Mouse (Mus musculus) heart, adult 18-20 months (tissue): Measurements from ENCODE around the gene Dkkl1. TPM values are rescaled to one million over a fixed set of nuclear protein-coding genes. Genes with fewer than 3 reads are reported as not detected.

Experiments used
- DNase-seq, 2 experiments: peaks; one replicate each; pipeline ENCODE4 v3.0.0; 2021 to 2022; ENCODE audit warnings: mixed read lengths in 1 of 2
- total RNA-seq, 2 experiments: library from RNA; stranded (reverse); gene quantifications; 2 replicates each; pipeline ENCODE4 v1.2.3; 2021

Gene Dkkl1
- total RNA-seq, 2 experiments from 2014 or later = not detected

DNA sequence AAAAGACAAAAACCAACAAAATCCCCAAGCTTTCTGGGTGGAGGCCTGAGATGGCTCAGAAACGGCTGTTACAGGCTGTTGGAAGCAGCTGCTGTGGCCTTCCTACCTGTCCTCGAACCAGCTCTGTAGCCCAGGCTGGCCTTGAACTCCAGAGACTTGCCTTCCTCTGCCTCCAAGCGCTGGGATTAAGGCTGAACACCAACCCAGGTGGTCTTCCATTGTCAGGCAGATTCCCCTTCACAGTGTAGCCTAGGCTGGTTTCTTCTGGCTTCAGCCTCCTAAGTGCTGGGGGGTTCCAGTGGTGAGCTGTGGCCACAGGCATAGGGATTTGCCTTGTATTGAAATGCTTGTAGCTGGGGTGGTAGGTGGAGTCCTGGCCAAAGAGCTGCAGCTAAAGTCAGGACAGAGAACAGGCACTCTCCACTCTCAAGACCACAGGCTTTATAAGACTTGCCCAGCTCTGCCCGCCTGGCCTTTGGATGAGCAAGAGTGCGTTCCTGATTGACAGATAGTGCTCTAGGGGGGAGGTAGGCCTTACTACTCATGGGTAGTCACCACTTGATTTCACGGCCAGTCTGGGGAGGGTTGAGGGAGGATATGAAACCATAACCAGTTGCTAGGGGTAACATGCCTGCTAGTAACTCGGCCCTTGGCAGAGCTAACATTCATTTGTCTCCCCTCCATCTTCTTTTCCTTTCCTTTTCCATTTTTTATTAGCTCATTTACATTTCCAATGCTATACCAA lies 17.7 kb upstream of the Dkkl1 start:
- DNase-seq = peak in 1 of 2 experiments; percentile 12

GRCm38 (mm10) chr7:45229046-45229445 lies 17.1 kb upstream of the Dkkl1 start:
- DNase-seq = no peak

DNA sequence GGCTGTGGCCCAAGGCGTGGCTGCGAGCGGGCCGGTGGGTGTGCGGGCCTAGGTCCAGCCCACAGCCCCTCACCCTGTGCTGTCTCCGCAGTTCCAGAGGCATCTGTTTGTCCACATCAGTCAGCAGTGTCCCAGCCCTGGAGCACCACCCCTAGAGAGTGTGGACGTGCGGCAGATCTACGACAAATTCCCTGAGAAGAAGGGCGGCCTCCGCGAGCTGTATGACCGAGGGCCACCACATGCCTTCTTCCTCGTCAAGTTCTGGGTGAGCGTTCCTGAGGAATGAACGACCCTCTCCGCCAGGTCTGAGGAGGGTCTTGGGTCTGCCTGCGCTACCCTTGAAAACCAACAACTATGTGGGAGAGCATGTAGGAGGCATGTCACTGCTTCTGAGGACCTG lies 16.6 kb upstream of the Dkkl1 start:
- no peak for DNase-seq

GRCm38 (mm10) chr7:45226421-45226820 lies 14.5 kb upstream of the Dkkl1 start:
- no peak for DNase-seq

DNA sequence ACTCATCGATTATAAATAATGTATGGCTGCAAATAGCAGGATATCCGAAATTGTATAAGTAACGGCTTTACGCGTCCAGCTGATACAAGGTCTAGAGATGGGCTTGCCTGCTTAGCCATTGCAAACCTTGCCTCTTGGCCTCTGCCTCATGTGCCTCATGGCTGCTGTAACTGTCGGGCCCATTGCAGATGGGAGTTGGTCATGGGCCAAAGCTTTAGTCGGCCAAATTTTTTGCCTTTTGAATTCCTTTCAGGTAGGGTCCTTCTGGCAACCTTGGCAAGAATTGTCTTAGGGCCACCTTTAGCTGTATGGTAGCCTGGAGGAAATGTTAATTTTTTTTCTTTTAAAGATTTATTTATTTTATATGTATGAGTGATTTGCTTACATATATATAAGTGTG lies 12.9 kb upstream of the Dkkl1 start:
- DNase-seq = no peak

DNA sequence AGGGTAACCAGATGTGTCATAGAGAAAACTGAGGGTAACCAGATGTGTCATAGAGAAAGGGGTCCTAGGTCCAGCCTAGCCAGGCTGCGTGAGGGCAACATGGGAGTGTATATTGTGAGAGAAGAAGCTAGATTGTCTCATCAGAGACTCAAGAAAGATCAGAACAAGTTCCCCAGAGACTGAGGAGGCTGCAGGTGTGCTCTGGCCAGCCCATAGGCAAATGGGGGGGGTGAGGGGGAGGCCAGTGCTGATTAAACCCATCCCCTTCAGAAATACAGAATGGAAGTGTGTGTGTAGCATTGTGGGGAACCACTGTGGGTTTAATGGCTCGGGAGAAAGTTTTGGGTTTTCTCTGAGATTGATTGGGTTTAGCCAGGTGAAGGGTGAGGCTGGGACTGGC lies 9.7 kb upstream of the Dkkl1 start:
- no peak for DNase-seq

- peak; percentile 72 to 76 for DNase-seq
Measured at GRCm38 (mm10) chr7:45216442-45217183, 4.7 kb upstream of the Dkkl1 start.

- DNase-seq = peak; percentile 57 to 59
Measured at GRCm38 (mm10) chr7:45215673-45216441, 3.9 kb upstream of the Dkkl1 start, which contains the start of gene Tead2. Gene Tead2, plus strand, starts transcription at chr7:45215753.

- DNase-seq = no peak
Measured at GRCm38 (mm10) chr7:45213708-45214107, 1.8 kb upstream of the Dkkl1 start.

DNA sequence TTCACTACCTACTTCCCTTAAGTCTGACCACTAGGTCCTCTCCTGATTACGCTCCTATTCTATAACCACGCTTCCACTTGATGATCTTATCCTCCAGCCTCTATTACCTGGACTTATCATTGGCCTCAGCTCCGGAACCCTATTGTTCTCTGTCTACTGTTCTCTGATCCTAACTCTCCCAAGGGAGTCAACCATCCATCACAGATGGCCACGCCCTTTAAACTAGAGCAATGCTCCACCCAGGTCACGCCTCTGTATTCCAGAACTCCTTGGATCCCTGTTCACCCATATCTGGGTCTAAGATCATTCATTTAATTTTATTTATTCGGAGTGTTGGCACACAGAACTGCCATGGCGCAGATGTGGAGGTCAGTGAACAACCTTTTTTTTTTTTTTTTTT lies 409 bp upstream of the Dkkl1 start:
- DNase-seq = no peak

- no peak for DNase-seq
Measured at GRCm38 (mm10) chr7:45211070-45211469, 877 bp downstream of the Dkkl1 start.

DNA sequence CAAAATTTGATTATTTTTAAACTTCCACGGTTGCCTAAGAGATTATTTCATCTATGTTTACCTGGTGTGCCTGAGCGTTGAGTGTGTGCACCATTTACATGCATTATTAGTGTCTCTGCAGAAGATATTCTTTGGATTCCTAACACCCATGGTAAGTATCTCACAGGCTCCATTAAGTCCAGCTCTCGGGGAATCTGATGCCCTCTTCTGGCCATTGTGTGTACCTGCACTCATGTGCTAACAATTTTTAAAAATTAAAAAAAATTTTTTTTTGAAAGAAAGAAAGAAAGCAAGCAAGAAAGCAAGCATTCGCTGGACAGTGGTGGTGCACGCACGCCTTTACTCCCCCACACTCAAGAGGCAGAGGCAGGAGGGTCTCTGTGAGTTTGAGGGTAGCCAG lies 3.7 kb downstream of the Dkkl1 start:
- no peak for DNase-seq

DNA sequence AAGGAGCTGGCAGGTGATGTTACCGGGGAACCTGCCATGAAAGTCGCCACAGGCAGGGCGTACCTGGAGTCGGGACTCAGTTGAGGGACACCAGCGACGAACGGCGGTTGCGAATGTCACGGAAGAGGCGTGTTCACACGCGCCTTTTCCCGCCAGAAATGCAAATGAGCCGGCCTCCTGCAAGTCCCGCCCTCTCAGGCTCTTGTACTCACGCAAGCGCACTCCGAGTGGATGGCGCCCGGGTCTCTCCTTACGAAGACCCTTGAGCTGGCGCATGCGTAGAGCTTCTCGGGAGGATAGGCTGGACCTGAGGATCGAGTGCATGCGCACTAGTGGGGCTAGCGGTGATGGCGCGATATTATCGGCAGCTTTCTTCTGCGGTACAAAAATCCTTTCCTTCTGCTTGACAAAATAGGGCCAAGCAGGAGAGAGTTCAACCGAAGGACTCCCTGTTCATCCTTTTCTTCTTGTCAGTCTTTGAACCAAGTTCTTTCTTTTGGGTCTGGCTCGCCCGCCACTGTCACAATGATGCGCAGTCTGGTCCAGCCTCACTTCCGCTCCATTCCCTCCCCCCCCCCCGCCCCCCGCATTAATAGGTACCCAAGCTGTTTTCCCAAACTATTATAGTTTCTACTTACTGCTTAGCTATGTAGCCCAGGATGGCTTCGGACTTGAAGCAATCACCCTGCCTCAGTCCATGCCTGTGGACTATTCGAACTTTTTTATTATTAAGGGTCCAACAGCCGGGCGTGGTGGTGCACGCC lies 7.4 kb downstream of the Dkkl1 start, which contains the start of gene Ccdc155:
Ccdc155 (minus strand) TSS at position 513 of the 764 bp plus-strand sequence.
- DNase-seq = peak; percentile 85 to 93

GRCm38 (mm10) chr7:45202654-45203053 lies 9.3 kb downstream of the Dkkl1 start:
- no peak for DNase-seq

- no peak for DNase-seq
Measured at GRCm38 (mm10) chr7:45198961-45199360, 13.0 kb downstream of the Dkkl1 start.

GRCm38 (mm10) chr7:45198435-45198834 lies 13.5 kb downstream of the Dkkl1 start:
- peak; percentile 74 to 79 for DNase-seq

- no peak for DNase-seq
Measured at GRCm38 (mm10) chr7:45196994-45197393, 15.0 kb downstream of the Dkkl1 start.

DNA sequence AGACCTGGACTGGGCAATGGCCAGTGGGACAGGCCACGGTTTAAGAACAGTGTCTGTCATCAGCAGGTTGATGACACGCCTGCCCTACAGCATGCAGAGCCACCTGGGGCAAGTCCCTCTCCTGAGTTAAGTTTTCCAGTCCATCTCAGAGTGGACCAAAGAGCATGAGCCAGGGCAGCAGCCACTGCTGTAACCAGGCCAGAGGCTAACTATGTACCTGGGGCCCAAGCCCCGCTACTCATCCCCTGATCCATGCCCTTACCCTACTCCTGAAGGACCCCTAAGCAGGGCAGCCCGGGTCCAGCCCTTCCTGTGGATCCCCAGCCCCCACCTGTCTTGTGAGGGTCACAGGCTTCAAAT lies 15.8 kb downstream of the Dkkl1 start:
- DNase-seq = no peak

- DNase-seq = no peak
Measured at GRCm38 (mm10) chr7:45195341-45196175, 16.4 kb downstream of the Dkkl1 start.

GRCm38 (mm10) chr7:45193871-45194785 lies 17.8 kb downstream of the Dkkl1 start:
- DNase-seq = no peak
